Mouse (Mus musculus): ENCODE measurements around the gene Tac4. TPM values are rescaled to one million over a fixed set of nuclear protein-coding genes. Genes with fewer than 3 reads are reported as not detected.
A peak's percentile ranks its signal among the peaks of the same experiment; 100 is the strongest.

Gene Tac4
- 0.10 and 0.14 TPM in 2 replicates for polyA plus RNA-seq (2015; fragmentation: Nextera tagmentation; extraction: Ambion mirVana)

DNA sequence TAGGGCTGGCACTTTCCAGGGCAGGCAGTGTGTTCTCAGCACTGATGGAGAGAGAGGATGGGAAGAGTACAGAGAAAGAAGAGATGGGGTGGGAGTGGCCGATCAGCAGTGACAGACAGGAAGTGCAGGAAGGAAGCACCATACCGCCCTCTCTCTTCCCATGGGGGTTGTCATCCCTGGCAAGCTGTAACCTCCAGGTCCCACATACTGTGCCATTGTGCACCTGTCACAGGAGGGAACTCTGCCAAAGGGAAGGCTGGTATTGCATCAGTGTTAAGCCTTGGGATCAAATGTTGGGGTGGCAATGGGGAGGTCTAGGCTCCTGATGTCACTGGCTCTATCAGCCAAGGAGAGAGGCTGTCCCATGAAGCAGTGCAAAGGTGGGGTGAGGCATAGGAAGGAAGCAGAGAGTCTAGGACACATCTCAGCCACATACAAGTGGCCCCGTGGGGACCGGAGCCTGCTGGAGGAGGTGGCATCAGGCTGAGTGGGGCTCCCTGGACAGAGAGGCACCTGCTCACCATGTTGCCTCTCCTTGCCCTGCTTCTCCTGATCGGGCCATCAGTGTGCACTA is at the start of gene Tac4:
Gene Tac4 (plus strand): TSS at position 352 of the 574 bp plus-strand sequence.
- H3K36me3 ChIP-seq: no peaks in the 10 kb centered on the region
- no peak within 1 kb of the TSS for H3K4me3 ChIP-seq (replicated peaks)
- H3K4me2 ChIP-seq: no peak within 1 kb of the TSS
- peaks cover 22% of the 10 kb centered on the region for H3K4me1 ChIP-seq
- no peak for ATAC-seq (ENCODE audit: insufficient read depth, low FRiP score, low read depth)
- no peaks in the 10 kb centered on the region for H3K27me3 ChIP-seq (replicated peaks)
- H3K9ac ChIP-seq: no peak within 1 kb of the TSS
- no peaks in the 10 kb centered on the region for H3K9me3 ChIP-seq
- no peak within 1 kb of the TSS for H3K27ac ChIP-seq
- 59% methylated on average over 5 of the region's 5 CpGs for WGBS

DNA sequence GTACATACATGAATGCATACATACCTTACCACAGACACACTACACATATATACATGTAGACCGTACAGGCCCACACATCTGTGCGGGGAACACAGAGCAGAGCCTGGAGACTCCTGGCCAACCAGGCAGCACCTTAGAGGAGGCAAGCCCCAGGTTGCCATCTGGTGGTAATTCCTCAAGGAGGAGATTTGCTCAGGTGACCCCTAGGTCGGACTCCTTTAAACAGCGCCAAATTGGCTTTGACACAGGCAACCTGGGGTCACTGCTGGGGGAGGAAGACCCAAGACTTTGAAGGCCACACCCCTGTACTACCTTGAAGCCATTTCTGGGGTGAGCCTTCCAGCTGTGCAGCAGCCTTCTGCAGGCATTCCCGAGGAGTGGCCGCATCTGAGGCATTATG is 47.7 kb upstream of the Tac4 start:
- ATAC-seq (ENCODE audit: insufficient read depth, low FRiP score, low read depth): no peak
- Histone ChIP-seq H3K4me2 (no peak overlapping the region), H3K36me3 (no peaks in the 10 kb centered on the region), H3K27me3 (replicated peaks) (no peaks in the 10 kb centered on the region), H3K9me3 (no peaks in the 10 kb centered on the region), H3K4me3 (replicated peaks) (no peak overlapping the region), H3K9ac (no peak overlapping the region), H3K4me1 (peaks cover 27% of the 10 kb centered on the region), H3K27ac (peak overlapping the region; percentile 38; the same call in 1 of the 2 replicates)
- 25% methylated on average over 6 of the region's 6 CpGs for WGBS

DNA sequence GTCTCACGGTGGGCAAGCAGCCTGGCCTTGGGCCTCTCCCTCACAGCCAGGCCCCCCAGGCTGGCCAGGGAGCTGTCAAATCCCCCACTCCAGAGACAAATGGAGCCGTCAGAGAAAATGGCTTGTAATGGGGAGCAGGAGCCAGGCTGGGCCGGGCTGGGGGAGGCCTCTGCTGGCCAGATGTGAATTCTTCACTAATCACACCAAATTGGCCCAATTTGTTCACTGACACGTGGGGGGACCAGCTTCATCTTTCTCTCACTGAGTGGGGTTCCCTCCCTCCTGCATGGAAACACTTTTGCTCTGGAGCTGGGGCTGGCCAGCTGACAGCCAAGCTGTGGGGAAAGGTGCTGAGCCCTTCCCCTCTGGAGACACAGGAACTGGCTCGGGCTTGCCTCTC is 47.0 kb upstream of the Tac4 start:
- Histone ChIP-seq H3K27ac (peak overlapping the region; percentile 44), H3K27me3 (replicated peaks) (no peaks in the 10 kb centered on the region), H3K4me1 (peaks cover 27% of the 10 kb centered on the region), H3K4me2 (no peak overlapping the region), H3K9ac (no peak overlapping the region), H3K36me3 (no peaks in the 10 kb centered on the region), H3K4me3 (replicated peaks) (no peak overlapping the region), H3K9me3 (no peaks in the 10 kb centered on the region)
- ATAC-seq (ENCODE audit: insufficient read depth, low FRiP score, low read depth): peak; percentile 9; the same call in 1 of the 2 replicates
- WGBS: 6% methylated on average over 5 of the region's 5 CpGs

DNA sequence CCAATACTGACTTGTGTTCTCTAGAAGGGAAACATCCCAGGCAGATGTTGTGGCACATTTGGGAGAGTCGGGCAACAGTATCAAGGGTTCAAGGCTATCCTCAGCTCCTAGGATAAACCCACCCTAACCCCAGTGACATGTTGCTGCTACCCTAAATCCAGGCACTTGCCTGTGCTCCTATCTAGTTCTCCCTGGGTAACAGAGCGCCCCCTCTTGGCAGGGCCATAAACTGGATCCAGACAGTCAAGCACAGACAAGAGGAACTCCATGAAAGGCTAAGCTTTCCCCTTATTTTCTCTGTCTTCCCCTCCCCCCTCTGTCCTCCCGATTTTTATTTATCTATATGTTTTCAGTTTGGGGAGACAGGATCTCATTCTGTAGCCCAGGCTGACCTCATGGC is 45.1 kb upstream of the Tac4 start:
- no peak overlapping the region for H3K9ac ChIP-seq
- WGBS: 65% methylated on average over 3 of the region's 3 CpGs
- no peak overlapping the region for H3K4me3 ChIP-seq (replicated peaks)
- H3K9me3 ChIP-seq: no peaks in the 10 kb centered on the region
- ATAC-seq (ENCODE audit: insufficient read depth, low FRiP score, low read depth): no peak
- no peaks in the 10 kb centered on the region for H3K27me3 ChIP-seq (replicated peaks)
- no peak overlapping the region for H3K4me2 ChIP-seq
- no peak overlapping the region for H3K27ac ChIP-seq
- no peaks in the 10 kb centered on the region for H3K36me3 ChIP-seq
- peaks cover 15% of the 10 kb centered on the region for H3K4me1 ChIP-seq

DNA sequence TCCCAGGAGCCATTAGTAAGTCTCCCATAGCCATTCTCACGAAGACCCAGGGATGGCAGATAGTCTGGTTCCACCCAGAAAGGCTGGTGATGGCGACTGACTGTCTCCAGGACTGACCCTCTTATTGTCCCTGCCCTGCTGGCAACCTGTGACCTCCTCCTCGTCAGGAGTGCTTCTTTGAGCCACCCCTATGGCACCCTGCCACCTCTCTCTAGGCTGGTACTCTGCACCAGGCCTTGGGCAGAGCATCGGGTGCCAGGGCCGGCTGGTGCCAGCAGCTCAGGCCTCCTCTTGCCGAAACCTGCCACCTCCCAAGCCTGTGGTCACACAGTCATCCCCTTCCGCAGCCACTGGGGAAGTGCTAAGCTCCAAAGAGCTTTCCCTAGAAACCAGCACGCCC is 42.2 kb upstream of the Tac4 start:
- ATAC-seq (ENCODE audit: insufficient read depth, low FRiP score, low read depth): no peak
- H3K36me3 ChIP-seq: no peaks in the 10 kb centered on the region
- WGBS: 61% methylated on average over 8 of the region's 8 CpGs
- H3K27ac ChIP-seq: no peak overlapping the region
- H3K4me2 ChIP-seq: no peak overlapping the region
- H3K27me3 ChIP-seq (replicated peaks): peaks cover 22% of the 10 kb centered on the region
- H3K4me3 ChIP-seq (replicated peaks): no peak overlapping the region
- no peaks in the 10 kb centered on the region for H3K9me3 ChIP-seq
- H3K9ac ChIP-seq: no peak overlapping the region
- peaks cover 18% of the 10 kb centered on the region for H3K4me1 ChIP-seq

DNA sequence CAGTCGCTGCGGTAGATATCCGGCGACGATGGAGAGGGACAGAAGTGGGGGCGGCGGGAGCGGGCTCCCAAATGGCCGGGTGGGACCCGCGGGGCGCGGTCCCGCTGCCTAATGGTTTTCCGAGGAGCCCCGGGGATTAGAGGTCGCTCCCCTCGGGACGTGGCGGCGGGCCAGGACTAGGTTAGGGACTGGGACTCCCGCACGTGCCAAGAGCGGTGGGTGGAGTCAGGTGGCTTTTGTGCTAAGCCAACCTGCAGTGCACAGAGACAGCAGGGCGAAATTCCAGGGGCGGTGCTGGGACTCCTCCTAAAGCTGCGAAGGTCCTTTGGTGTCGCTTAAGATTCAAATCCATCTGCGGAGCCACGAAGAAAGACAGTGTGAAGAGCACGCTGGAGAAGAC is 37.9 kb upstream of the Tac4 start:
- H3K27me3 ChIP-seq (replicated peaks): peaks cover 32% of the 10 kb centered on the region
- no peaks in the 10 kb centered on the region for H3K9me3 ChIP-seq
- ATAC-seq (ENCODE audit: insufficient read depth, low FRiP score, low read depth): peak; percentile 12; the same call in 1 of the 2 replicates
- peak overlapping the region; percentile 64 for H3K4me2 ChIP-seq
- H3K27ac ChIP-seq: peak overlapping the region; percentile 68; the same call in 1 of the 2 replicates
- peaks cover 18% of the 10 kb centered on the region for H3K4me1 ChIP-seq
- no peaks in the 10 kb centered on the region for H3K36me3 ChIP-seq
- H3K9ac ChIP-seq: no peak overlapping the region
- H3K4me3 ChIP-seq (replicated peaks): peak overlapping the region; percentile 27
- WGBS: under 1% methylated on average over 31 of the region's 31 CpGs

DNA sequence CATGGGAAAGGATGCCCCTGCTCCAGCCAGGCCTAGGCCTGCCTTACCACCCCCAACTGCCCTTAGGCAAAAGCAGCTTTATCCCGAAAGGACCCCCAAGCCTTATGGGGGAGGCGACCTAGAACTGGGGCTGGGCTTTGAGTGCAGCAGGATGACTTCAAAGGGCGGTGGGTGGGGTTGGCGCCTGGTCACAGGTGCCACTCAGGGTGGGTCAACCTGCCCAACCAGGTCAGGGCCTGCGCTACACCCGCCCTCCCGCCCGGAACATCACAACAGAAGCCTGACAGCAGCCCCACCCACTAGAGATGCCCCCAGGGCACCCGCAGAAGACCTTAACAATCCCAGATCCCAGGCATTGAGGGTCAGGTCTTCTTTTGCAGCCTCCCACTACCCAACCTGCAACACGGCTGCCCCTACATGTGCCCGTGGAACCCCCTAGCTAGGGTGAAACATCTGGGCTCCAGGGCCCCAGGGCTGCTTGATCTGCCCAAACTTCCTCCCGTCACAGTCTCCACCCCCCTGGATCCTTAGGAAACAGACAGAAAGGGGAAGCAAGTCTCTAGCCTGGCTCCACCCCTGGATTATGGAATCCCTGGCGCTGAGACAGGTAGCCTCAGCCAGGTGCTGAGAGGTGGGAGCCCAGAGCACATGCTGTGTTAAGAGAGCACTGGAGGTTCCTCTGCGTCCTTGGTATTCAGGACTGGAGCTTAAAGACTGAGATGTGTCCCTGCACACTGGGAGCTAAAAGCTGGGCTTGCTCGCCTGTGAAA is 37.0 kb upstream of the Tac4 start:
- peaks cover 32% of the 10 kb centered on the region for H3K27me3 ChIP-seq (replicated peaks)
- H3K27ac ChIP-seq: peak overlapping the region; percentile 76
- peak overlapping the region; percentile 27; the same call in 1 of the 2 replicates for H3K4me3 ChIP-seq (replicated peaks)
- no peaks in the 10 kb centered on the region for H3K36me3 ChIP-seq
- peaks cover 18% of the 10 kb centered on the region for H3K4me1 ChIP-seq
- no peak overlapping the region for H3K9ac ChIP-seq
- 24% methylated on average over 15 of the region's 15 CpGs for WGBS
- H3K9me3 ChIP-seq: no peaks in the 10 kb centered on the region
- ATAC-seq (ENCODE audit: insufficient read depth, low FRiP score, low read depth): no peak
- peak overlapping the region; percentile 64 for H3K4me2 ChIP-seq

DNA sequence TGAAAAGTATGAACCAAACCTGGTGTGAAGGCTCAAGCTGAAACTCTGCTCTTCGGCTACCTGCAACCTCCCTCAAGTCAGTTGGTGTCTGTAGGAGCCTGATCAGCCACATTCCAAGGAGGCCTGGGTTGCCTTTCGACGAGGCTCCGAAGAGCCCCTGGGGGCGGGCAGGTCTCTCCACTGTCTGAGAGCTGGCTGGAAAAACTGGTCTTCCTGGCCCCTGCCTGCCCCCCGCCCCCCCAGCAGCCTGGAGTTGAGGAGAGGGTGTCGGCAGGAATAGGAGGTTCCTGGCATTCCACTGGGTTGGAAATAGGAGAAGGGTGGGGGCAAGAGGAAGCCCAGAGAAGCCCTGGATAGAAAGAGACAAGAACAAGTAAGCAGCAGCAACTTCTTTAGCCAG is 35.9 kb upstream of the Tac4 start:
- no peaks in the 10 kb centered on the region for H3K36me3 ChIP-seq
- H3K4me2 ChIP-seq: peak overlapping the region; percentile 6; the same call in 1 of the 2 replicates
- H3K27me3 ChIP-seq (replicated peaks): peaks cover 32% of the 10 kb centered on the region
- H3K4me3 ChIP-seq (replicated peaks): no peak overlapping the region
- no peak overlapping the region for H3K9ac ChIP-seq
- ATAC-seq (ENCODE audit: insufficient read depth, low FRiP score, low read depth): no peak
- H3K4me1 ChIP-seq: peaks cover 18% of the 10 kb centered on the region
- peak overlapping the region; percentile 76; the same call in 1 of the 2 replicates for H3K27ac ChIP-seq
- 23% methylated on average over 7 of the region's 7 CpGs for WGBS
- no peaks in the 10 kb centered on the region for H3K9me3 ChIP-seq

DNA sequence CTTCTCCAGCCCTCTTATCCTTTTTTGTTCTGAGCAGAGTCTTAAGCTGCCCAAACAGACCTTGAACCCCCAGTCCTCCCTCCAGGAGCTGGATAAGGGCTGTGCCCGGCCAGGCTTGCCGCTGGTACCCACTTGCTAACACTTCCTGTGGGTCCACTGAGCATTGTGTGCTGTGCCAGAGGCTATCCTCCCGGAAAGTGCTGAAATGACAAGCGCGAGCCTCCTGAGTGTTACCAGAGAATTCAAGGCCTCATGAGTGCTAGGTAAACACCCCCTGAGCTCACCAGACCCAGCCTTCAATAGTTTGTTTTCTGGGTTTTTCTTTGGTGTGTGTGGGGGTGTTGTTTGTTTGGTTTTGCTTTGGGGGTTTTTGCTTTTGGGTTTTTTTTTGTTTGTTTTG is 33.9 kb upstream of the Tac4 start:
- Histone ChIP-seq H3K4me3 (replicated peaks) (no peak overlapping the region), H3K4me1 (peaks cover 25% of the 10 kb centered on the region), H3K4me2 (no peak overlapping the region), H3K27me3 (replicated peaks) (peaks cover 27% of the 10 kb centered on the region), H3K27ac (no peak overlapping the region), H3K9ac (no peak overlapping the region), H3K9me3 (no peaks in the 10 kb centered on the region), H3K36me3 (no peaks in the 10 kb centered on the region)
- 46% methylated on average over 5 of the region's 5 CpGs for WGBS
- ATAC-seq (ENCODE audit: insufficient read depth, low FRiP score, low read depth): no peak

DNA sequence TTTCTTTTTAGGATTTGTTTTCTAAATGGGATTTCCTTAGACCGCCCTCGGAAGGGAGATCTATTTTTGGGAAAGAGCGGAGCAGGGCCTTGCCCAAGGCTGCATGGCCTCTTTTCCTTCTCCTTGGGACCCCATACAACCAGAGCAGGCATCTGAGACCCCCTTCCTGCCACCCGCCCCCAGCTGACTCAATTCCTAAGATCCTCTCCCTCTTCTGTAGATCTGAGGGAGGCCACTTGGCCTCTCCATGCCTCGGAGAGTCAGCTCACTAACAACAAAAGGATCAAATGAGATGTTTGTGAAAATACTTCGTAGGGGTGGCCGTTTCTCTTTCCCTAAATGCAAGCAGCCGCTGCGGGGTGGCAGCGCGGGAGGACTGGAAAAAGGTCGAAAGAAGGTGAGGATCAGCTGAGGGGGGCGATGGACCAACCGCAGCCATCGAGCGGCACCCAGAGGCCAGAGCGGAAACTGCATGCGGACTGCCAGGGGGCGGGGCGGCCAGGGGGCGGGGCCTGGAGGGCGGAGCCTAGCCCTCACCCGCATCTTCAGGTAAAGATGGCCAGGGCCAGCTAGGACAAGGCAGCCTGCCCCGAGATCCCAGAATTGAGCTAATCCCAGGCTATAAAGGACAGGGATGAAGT is 29.5 kb upstream of the Tac4 start:
- Histone ChIP-seq H3K4me3 (replicated peaks) (0 out of 2 replicates have a peak overlapping the region, but pooled peaks have one; percentile 9), H3K36me3 (no peaks in the 10 kb centered on the region), H3K4me1 (peaks cover 7% of the 10 kb centered on the region; the same call in 1 of the 2 replicates), H3K27ac (no peak overlapping the region), H3K4me2 (peak overlapping the region; percentile 51), H3K9me3 (no peaks in the 10 kb centered on the region), H3K9ac (no peak overlapping the region), H3K27me3 (replicated peaks) (no peaks in the 10 kb centered on the region)
- 10% methylated on average over 24 of the region's 24 CpGs for WGBS
- ATAC-seq (ENCODE audit: insufficient read depth, low FRiP score, low read depth): peak; percentile 40; the same call in 1 of the 2 replicates

DNA sequence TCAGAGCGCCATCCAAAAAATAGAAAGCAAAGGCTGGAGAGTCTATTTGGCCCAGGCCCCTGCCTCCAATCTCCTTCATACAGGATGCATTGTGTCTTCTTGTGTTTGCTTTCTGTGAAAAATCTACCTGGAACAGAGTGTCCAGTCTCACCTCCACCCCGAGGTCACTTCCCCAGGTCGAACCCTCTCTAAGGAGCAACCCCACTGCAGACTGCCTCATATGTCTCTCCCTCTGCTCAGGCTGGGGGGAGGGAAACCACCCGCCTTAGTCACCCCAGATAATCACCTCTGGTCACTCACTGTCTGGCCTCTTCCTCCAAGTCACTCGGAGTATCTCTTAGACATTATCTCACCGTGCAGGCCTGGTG is 29.0 kb upstream of the Tac4 start:
- no peak for ATAC-seq (ENCODE audit: insufficient read depth, low FRiP score, low read depth)
- peak overlapping the region; percentile 51 for H3K4me2 ChIP-seq
- 38% methylated on average over 6 of the region's 6 CpGs for WGBS

DNA sequence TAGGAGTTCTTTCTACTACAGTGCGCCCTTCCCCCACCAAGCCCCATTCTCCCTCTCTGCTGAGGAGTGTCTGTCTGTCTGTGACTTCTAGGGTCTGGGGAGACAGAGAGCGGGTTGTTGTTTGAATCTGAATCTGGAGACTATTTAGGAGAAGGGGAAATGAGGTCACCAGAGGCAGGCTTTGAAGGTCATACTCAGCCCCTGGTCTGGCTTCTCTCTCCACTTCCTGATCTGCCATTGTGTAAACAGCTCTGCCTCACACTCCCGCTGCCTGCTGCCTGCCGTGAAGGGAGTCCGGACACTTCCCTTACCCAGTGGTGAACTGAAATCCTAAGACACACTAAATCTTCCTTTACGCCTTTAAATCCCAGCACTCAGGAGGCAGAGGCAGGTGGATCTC is 22.9 kb upstream of the Tac4 start:
- Histone ChIP-seq H3K9me3 (no peaks in the 10 kb centered on the region), H3K4me2 (no peak overlapping the region), H3K9ac (no peak overlapping the region), H3K36me3 (no peaks in the 10 kb centered on the region), H3K4me1 (no peaks in the 10 kb centered on the region), H3K4me3 (replicated peaks) (no peak overlapping the region), H3K27me3 (replicated peaks) (no peaks in the 10 kb centered on the region), H3K27ac (no peak overlapping the region)
- no peak for ATAC-seq (ENCODE audit: insufficient read depth, low FRiP score, low read depth)
- 39% methylated on average over 6 of the region's 6 CpGs for WGBS

More for the DNA sequence above, 29.0 kb upstream of the Tac4 start:
- H3K36me3 ChIP-seq: no peaks in the 10 kb centered on the region
- H3K27ac ChIP-seq: no peak overlapping the region
- no peak overlapping the region for H3K9ac ChIP-seq
- H3K27me3 ChIP-seq (replicated peaks): no peaks in the 10 kb centered on the region
- H3K9me3 ChIP-seq: no peaks in the 10 kb centered on the region
- no peak overlapping the region for H3K4me3 ChIP-seq (replicated peaks)
- H3K4me1 ChIP-seq: peaks cover 7% of the 10 kb centered on the region; the same call in 1 of the 2 replicates
